8 mouse cellular contexts compared by ENCODE assay signal in genomic region chr11:69037231-69038061, GRCm38 (mm10). TPM values are rescaled to one million over a fixed set of nuclear protein-coding genes. Genes with fewer than 3 reads are reported as not detected.
DNase-seq lines count a peak whose midpoint lies in the region; ATAC-seq and TF ChIP-seq lines count a peak whose summit lies in the region.

No protein-coding gene starts in this region.

- no peaks in the 10 kb centered on the region for H3K27me3 ChIP-seq in MEL (ENCODE audit: control insufficient read depth in 1 of 2, insufficient read depth in 2 of 2, low read length in 2 of 2)
- H3K27me3 ChIP-seq in forebrain, embryonic 14.5 days (replicated peaks; ENCODE audit: control insufficient read depth, insufficient read depth, low read length) = no peaks in the 10 kb centered on the region
- H3K27me3 ChIP-seq in hindbrain, embryonic 10.5 days (ENCODE audit: insufficient read depth, poor library complexity, severe bottlenecking) = no peaks in the 10 kb centered on the region
- no peaks in the 10 kb centered on the region for H3K27me3 ChIP-seq in lung, embryonic 16.5 days (ENCODE audit: control insufficient read depth, insufficient read depth, low read depth, low read length)

- no peak for TF ChIP-seq EP300 in MEL (IDR thresholded peaks at IDR 0.05; ENCODE audit: low read depth in 1 of 2, low read length in 2 of 2)

- peaks cover 0 to 22% of the 10 kb centered on the region in 2 experiments; a peak in 3 of 4 replicates for H3K4me1 ChIP-seq in MEL (ENCODE audit: control insufficient read depth in 1 of 2, insufficient read depth in 2 of 2, low read length in 2 of 2)
- peaks cover 11% of the 10 kb centered on the region; the same call in 1 of the 2 replicates for H3K4me1 ChIP-seq in forebrain, embryonic 14.5 days (ENCODE audit: control insufficient read depth, insufficient read depth, low read length)
- peaks cover 33% of the 10 kb centered on the region for H3K4me1 ChIP-seq in hindbrain, embryonic 10.5 days (replicated peaks)
- H3K4me1 ChIP-seq in lung, embryonic 16.5 days (replicated peaks; ENCODE audit: control insufficient read depth, insufficient read depth, low read length) = peaks cover 20% of the 10 kb centered on the region

- no peak for TF ChIP-seq POLR2A in MEL (IDR thresholded peaks at IDR 0.05; ENCODE audit: control insufficient read depth in 1 of 2, insufficient read depth in 1 of 2, low read depth in 1 of 2, low read length in 2 of 2, poor library complexity in 1 of 2)

- H3K79me2 ChIP-seq in MEL (ENCODE audit: control insufficient read depth, insufficient read depth, low read length, poor library complexity) = no peaks in the 10 kb centered on the region; the same call in 1 of the 2 replicates

- H3K4me3 ChIP-seq in MEL (ENCODE audit: control insufficient read depth in 1 of 2, insufficient read depth in 1 of 2, low read depth in 2 of 2, low read length in 2 of 2) = peak overlapping the region; percentile 48 to 84
- H3K4me3 ChIP-seq in forebrain, embryonic 14.5 days (ENCODE audit: low read depth, low read length) = peak overlapping the region; percentile 67
- peak overlapping the region; percentile 71 for H3K4me3 ChIP-seq in hindbrain, embryonic 10.5 days
- peak overlapping the region; percentile 75 for H3K4me3 ChIP-seq in lung, embryonic 16.5 days (ENCODE audit: low read length)

- H3K9ac ChIP-seq in MEL (ENCODE audit: control insufficient read depth, low read depth, low read length, poor library complexity, severe bottlenecking) = peak overlapping the region; percentile 68
- peak overlapping the region; percentile 75 for H3K9ac ChIP-seq in forebrain, embryonic 14.5 days (ENCODE audit: low read length)
- H3K9ac ChIP-seq in lung, embryonic 16.5 days (ENCODE audit: low read length) = peak overlapping the region; percentile 78

- peaks cover 0 to 13% of the 10 kb centered on the region in 2 experiments; a peak in 2 of 4 replicates for H3K36me3 ChIP-seq in MEL (ENCODE audit: control insufficient read depth in 1 of 2, insufficient read depth in 2 of 2, low read length in 2 of 2)
- H3K36me3 ChIP-seq in forebrain, embryonic 14.5 days (ENCODE audit: control insufficient read depth, insufficient read depth, low read length) = peaks cover 36% of the 10 kb centered on the region
- peaks cover 38% of the 10 kb centered on the region for H3K36me3 ChIP-seq in hindbrain, embryonic 10.5 days
- peaks cover 24% of the 10 kb centered on the region for H3K36me3 ChIP-seq in lung, embryonic 16.5 days (ENCODE audit: control insufficient read depth, insufficient read depth, low read length)

- DNase-seq in MEL (ENCODE audit: low read depth, low spot score) = peak; percentile 91
- DNase-seq in c-Kit-positive CD71-positive TER-119-positive erythroid progenitor cells, embryonic 14.5 days (ENCODE audit: low spot score) = peak; percentile 90
- peak; percentile 92 for DNase-seq in forebrain, embryonic 14.5 days (ENCODE audit: low spot score)
- DNase-seq in hindbrain, embryonic 10.5 days (ENCODE audit: low spot score) = peak; percentile 86
- DNase-seq in layer of hippocampus, adult 9-11 months = peak; percentile 86
- DNase-seq in retina, embryonic 14.5 days (ENCODE audit: low spot score) = peak; percentile 93
- DNase-seq in thymus, postnatal 25 days = peak; percentile 90

- H3K4me2 ChIP-seq in forebrain, embryonic 14.5 days (ENCODE audit: low read length) = peak overlapping the region; percentile 58
- peak overlapping the region; percentile 65 for H3K4me2 ChIP-seq in lung, embryonic 16.5 days (ENCODE audit: low read depth, low read length)

- under 1% methylated on average over 34 of the region's 34 CpGs for WGBS in forebrain, embryonic 14.5 days
- under 1% methylated on average over 34 of the region's 34 CpGs for WGBS in hindbrain, embryonic 10.5 days
- under 1% methylated on average over 34 of the region's 34 CpGs for WGBS in lung, embryonic 16.5 days

- ATAC-seq in forebrain, embryonic 14.5 days = peak; percentile 36
- ATAC-seq in lung, embryonic 16.5 days (ENCODE audit: low read depth) = peak; percentile 37

- TF ChIP-seq CTCF in MEL (IDR thresholded peaks at IDR 0.05 in 2 of 3, conservative IDR thresholded peaks at IDR 0.05 in 1 of 3; ENCODE audit: control insufficient read depth in 1 of 3, insufficient read depth in 1 of 3, low read depth in 2 of 3, low read length in 3 of 3, poor library complexity in 1 of 3, severe bottlenecking in 1 of 3) = no peak

- no peak for TF ChIP-seq RAD21 in MEL (IDR thresholded peaks at IDR 0.05; ENCODE audit: low read depth, low read length)

- peak overlapping the region; percentile 61 for H3K27ac ChIP-seq in MEL (ENCODE audit: control insufficient read depth, low read depth, low read length)
- peak overlapping the region; percentile 59; the same call in 1 of the 2 replicates for H3K27ac ChIP-seq in forebrain, embryonic 14.5 days (ENCODE audit: low read depth, low read length)
- peak overlapping the region; percentile 89 for H3K27ac ChIP-seq in hindbrain, embryonic 10.5 days
- peak overlapping the region; percentile 83 for H3K27ac ChIP-seq in lung, embryonic 16.5 days (ENCODE audit: low read length)

- H3K9me3 ChIP-seq in MEL (replicated peaks; ENCODE audit: insufficient read depth, low read length) = no peaks in the 10 kb centered on the region
- H3K9me3 ChIP-seq in forebrain, embryonic 14.5 days (replicated peaks; ENCODE audit: control insufficient read depth, low read length) = no peaks in the 10 kb centered on the region
- H3K9me3 ChIP-seq in hindbrain, embryonic 10.5 days = no peaks in the 10 kb centered on the region
- no peaks in the 10 kb centered on the region for H3K9me3 ChIP-seq in lung, embryonic 16.5 days (ENCODE audit: control insufficient read depth, low read length)

TF ChIP-seq in MEL, 35 proteins besides CTCF, POLR2A, EP300 and RAD21:
- TF ChIP-seq MAZ (IDR thresholded peaks at IDR 0.05; ENCODE audit: low read depth, low read length) (no peak), HCFC1 (IDR thresholded peaks at IDR 0.05; ENCODE audit: low read depth, low read length) (no peak), GATA1 (IDR thresholded peaks at IDR 0.05; ENCODE audit: low read depth, low read length) (peak; percentile 12; the same call in 1 of the 2 replicates), TBP (IDR thresholded peaks at IDR 0.05; ENCODE audit: low read depth, low read length) (peak; percentile 98), NELFE (IDR thresholded peaks at IDR 0.05; ENCODE audit: low read depth, low read length) (no peak), TAL1 (IDR thresholded peaks at IDR 0.05; ENCODE audit: low read length) (no peak), USF2 (IDR thresholded peaks at IDR 0.05; ENCODE audit: borderline replicate concordance in 1 of 2, insufficient read depth in 1 of 2, low read depth in 1 of 2, low read length in 2 of 2) (no peak)

RNA-seq across cellular contexts. Expression of gene Aurkb, which starts 8.0 kb away (rescaled TPM):
- total RNA-seq in MEL (2012; rRNA removed) = 120 and 124 TPM in 2 replicates
- 100 to 1,000 TPM; 159 to 170 TPM for polyA plus RNA-seq in MEL (2012; ENCODE audit: insufficient read depth in 1 of 2, insufficient read length in 2 of 2, low read depth in 1 of 2, low replicate concordance in 2 of 2, missing spikeins in 1 of 2)
- polyA plus RNA-seq in forebrain, embryonic 14.5 days (2014; fragmentation: Nextera tagmentation; extraction: Ambion mirVana) = 69.2 and 74.0 TPM in 2 replicates
- polyA plus RNA-seq in hindbrain, embryonic 10.5 days (2016; fragmentation: Nextera tagmentation; extraction: Ambion mirVana) = 184 and 228 TPM in 2 replicates
- polyA plus RNA-seq in lung, embryonic 16.5 days (2015; fragmentation: Nextera tagmentation; extraction: Ambion mirVana) = 183 and 189 TPM in 2 replicates

RNA-seq across cellular contexts. Expression of gene Ctc1, which starts 21.7 kb away (rescaled TPM):
- 16.0 and 19.5 TPM in 2 replicates for total RNA-seq in MEL (2012; rRNA removed)
- 10 to 100 TPM in 1 of 2 experiments, not detected in 1; 59.1 TPM for polyA plus RNA-seq in MEL (2012; ENCODE audit: insufficient read depth in 1 of 2, insufficient read length in 2 of 2, low read depth in 1 of 2, low replicate concordance in 2 of 2, missing spikeins in 1 of 2)
- 43.4 and 56.1 TPM in 2 replicates for polyA plus RNA-seq in forebrain, embryonic 14.5 days (2014; fragmentation: Nextera tagmentation; extraction: Ambion mirVana)
- polyA plus RNA-seq in hindbrain, embryonic 10.5 days (2016; fragmentation: Nextera tagmentation; extraction: Ambion mirVana) = 89.8 and 90.9 TPM in 2 replicates
- polyA plus RNA-seq in lung, embryonic 16.5 days (2015; fragmentation: Nextera tagmentation; extraction: Ambion mirVana) = 47.6 and 53.3 TPM in 2 replicates

RNA-seq across cellular contexts. Expression of gene Borcs6, which starts 22.1 kb away (rescaled TPM):
- total RNA-seq in MEL (2012; rRNA removed) = 9.2 and 10.2 TPM in 2 replicates
- polyA plus RNA-seq in MEL (2012; ENCODE audit: insufficient read depth in 1 of 2, insufficient read length in 2 of 2, low read depth in 1 of 2, low replicate concordance in 2 of 2, missing spikeins in 1 of 2) = 1 to 10 TPM in 1 of 2 experiments, not detected in 1; 9.3 TPM
- 10.7 and 13.9 TPM in 2 replicates for polyA plus RNA-seq in forebrain, embryonic 14.5 days (2014; fragmentation: Nextera tagmentation; extraction: Ambion mirVana)
- polyA plus RNA-seq in hindbrain, embryonic 10.5 days (2016; fragmentation: Nextera tagmentation; extraction: Ambion mirVana) = 8.5 and 12.6 TPM in 2 replicates
- polyA plus RNA-seq in lung, embryonic 16.5 days (2015; fragmentation: Nextera tagmentation; extraction: Ambion mirVana) = 7.2 and 8.6 TPM in 2 replicates

RNA-seq across cellular contexts. Expression of gene Pfas, which starts 29.2 kb away (rescaled TPM):
- 124 and 130 TPM in 2 replicates for total RNA-seq in MEL (2012; rRNA removed)
- 100 to 1,000 TPM in 1 of 2 experiments, 10 to 100 TPM in 1; 63.5 to 149 TPM for polyA plus RNA-seq in MEL (2012; ENCODE audit: insufficient read depth in 1 of 2, insufficient read length in 2 of 2, low read depth in 1 of 2, low replicate concordance in 2 of 2, missing spikeins in 1 of 2)
- 14.1 and 15.6 TPM in 2 replicates for polyA plus RNA-seq in forebrain, embryonic 14.5 days (2014; fragmentation: Nextera tagmentation; extraction: Ambion mirVana)
- polyA plus RNA-seq in hindbrain, embryonic 10.5 days (2016; fragmentation: Nextera tagmentation; extraction: Ambion mirVana) = 40.6 and 57.3 TPM in 2 replicates
- polyA plus RNA-seq in lung, embryonic 16.5 days (2015; fragmentation: Nextera tagmentation; extraction: Ambion mirVana) = 26.2 and 27.0 TPM in 2 replicates

RNA-seq across cellular contexts. Expression of gene Tmem107, which starts 33.2 kb away (rescaled TPM):
- 44.8 and 47.0 TPM in 2 replicates for total RNA-seq in MEL (2012; rRNA removed)
- 10 to 100 TPM in 1 of 2 experiments, not detected in 1; 79.5 TPM for polyA plus RNA-seq in MEL (2012; ENCODE audit: insufficient read depth in 1 of 2, insufficient read length in 2 of 2, low read depth in 1 of 2, low replicate concordance in 2 of 2, missing spikeins in 1 of 2)
- 45.2 and 49.6 TPM in 2 replicates for polyA plus RNA-seq in forebrain, embryonic 14.5 days (2014; fragmentation: Nextera tagmentation; extraction: Ambion mirVana)
- polyA plus RNA-seq in hindbrain, embryonic 10.5 days (2016; fragmentation: Nextera tagmentation; extraction: Ambion mirVana) = 56.6 and 57.6 TPM in 2 replicates
- 101 and 104 TPM in 2 replicates for polyA plus RNA-seq in lung, embryonic 16.5 days (2015; fragmentation: Nextera tagmentation; extraction: Ambion mirVana)

Comparison
In these comparisons a context has a peak if more than half of its experiments do, and no peak if none do; other contexts are left out.
1. Peak in every context shown above with its lines: DNase-seq, ATAC-seq, H3K4me3 ChIP-seq and H3K27ac ChIP-seq.